Mouse (Mus musculus) adrenal gland, adult (tissue): ENCODE data around the gene Hoxb2.
A peak's percentile ranks its signal among the peaks of the same experiment; 100 is the strongest.

Experiments used
- DNase-seq, 2 experiments: peaks; one replicate each; pipeline ENCODE4 v3.0.0; 2022 to 2023; ENCODE audit warnings: low spot score in 1 of 2; ENCODE audit not compliant: inconsistent age in 2 of 2

The Hoxb2 gene

GRCm38 (mm10) chr11:96348988-96349387 is 1.3 kb upstream of the Hoxb2 start:
- DNase-seq = no peak

- DNase-seq = peak; percentile 60 to 87
These were observed 609 bp upstream of the Hoxb2 start for GRCm38 (mm10) chr11:96349491-96350340.

- DNase-seq = peak; percentile 25 to 73
These were observed 466 bp downstream of the Hoxb2 start for GRCm38 (mm10) chr11:96350791-96351190.

- DNase-seq = peak; percentile 60 to 87
These were observed 987 bp downstream of the Hoxb2 start for GRCm38 (mm10) chr11:96351312-96351711.

GRCm38 (mm10) chr11:96351831-96352230 is 1.5 kb downstream of the Hoxb2 start:
- DNase-seq = peak; percentile 80 to 93

GRCm38 (mm10) chr11:96352691-96353521 is 2.6 kb downstream of the Hoxb2 start:
- DNase-seq = peak; percentile 76 to 92

- no peak for DNase-seq
These were observed 3.2 kb downstream of the Hoxb2 start for GRCm38 (mm10) chr11:96353522-96353841.

GRCm38 (mm10) chr11:96353939-96354338 is 3.6 kb downstream of the Hoxb2 start:
- peak; percentile 36 to 84 for DNase-seq

- peak; percentile 73 to 92 for DNase-seq
These were observed 4.1 kb downstream of the Hoxb2 start for GRCm38 (mm10) chr11:96354376-96354775.

GRCm38 (mm10) chr11:96354801-96355311 is 4.5 kb downstream of the Hoxb2 start:
- DNase-seq = no peak

- no peak for DNase-seq
These were observed 13.5 kb downstream of the Hoxb2 start for GRCm38 (mm10) chr11:96363807-96364206.

- no peak for DNase-seq
These were observed 15.2 kb downstream of the Hoxb2 start, which contains the start of gene Hoxb1 for GRCm38 (mm10) chr11:96365441-96366091. Gene Hoxb1, plus strand, starts transcription at chr11:96365752.

- DNase-seq = peak in 1 of 2 experiments; percentile 65
These were observed 16.0 kb downstream of the Hoxb2 start for GRCm38 (mm10) chr11:96366092-96367041.

GRCm38 (mm10) chr11:96367141-96367540 is 16.8 kb downstream of the Hoxb2 start:
- DNase-seq = no peak

- no peak for DNase-seq
These were observed 18.4 kb downstream of the Hoxb2 start for GRCm38 (mm10) chr11:96368686-96369085.

- no peak for DNase-seq
These were observed 18.8 kb downstream of the Hoxb2 start for GRCm38 (mm10) chr11:96369140-96369539.

GRCm38 (mm10) chr11:96371726-96372125 is 21.4 kb downstream of the Hoxb2 start:
- no peak for DNase-seq

- DNase-seq = no peak
These were observed 22.2 kb downstream of the Hoxb2 start for GRCm38 (mm10) chr11:96372519-96372918.

GRCm38 (mm10) chr11:96374810-96375209 is 24.5 kb downstream of the Hoxb2 start:
- DNase-seq = no peak

GRCm38 (mm10) chr11:96383381-96383780 is 33.1 kb downstream of the Hoxb2 start:
- no peak for DNase-seq
